Mouse (Mus musculus) hindbrain, embryonic 16.5 days (tissue): ENCODE measurements around the gene Ppp2r1b. TPM values are rescaled to one million over a fixed set of nuclear protein-coding genes. Genes with fewer than 3 reads are reported as not detected.

Source experiments
- ATAC-seq: fragments of 200-750 bp; cut with Nextera tagmentation; 2 replicates; pipeline ENCODE4 v1.8.0; 2017; ENCODE audit warnings: moderate TSS enrichment, moderate library complexity
- H3K27ac ChIP-seq: fragments of 300-500 bp; sonication (generic); 2 replicates; pipeline ENCODE4 v1.5.1; 2014; ENCODE audit warnings: low read depth, mild to moderate bottlenecking, control low read depth, low read length, moderate library complexity
- H3K27me3 ChIP-seq: fragments of 300-500 bp; sonication (generic); replicated peaks from 2 replicates; pipeline ENCODE4 v1.6.1; 2014; ENCODE audit warnings: low read length; ENCODE audit not compliant: control insufficient read depth, insufficient read depth
- H3K36me3 ChIP-seq: fragments of 300-500 bp; sonication (generic); 2 replicates; pipeline ENCODE4 v1.6.1; 2014; ENCODE audit warnings: mild to moderate bottlenecking, low read length, moderate library complexity, mixed read lengths; ENCODE audit not compliant: control insufficient read depth, insufficient read depth
- H3K4me1 ChIP-seq: fragments of 300-500 bp; sonication (generic); 2 replicates; pipeline ENCODE4 v1.6.1; 2014; ENCODE audit warnings: low read depth, low read length; ENCODE audit not compliant: control insufficient read depth, insufficient read depth
- H3K4me2 ChIP-seq: fragments of 300-500 bp; sonication (generic); 2 replicates; pipeline ENCODE4 v1.6.1; 2014; ENCODE audit warnings: mild to moderate bottlenecking, low read length, control low read depth, moderate library complexity
- H3K4me3 ChIP-seq: fragments of 300-500 bp; sonication (generic); 2 replicates; pipeline ENCODE4 v1.5.1; 2014; ENCODE audit warnings: mild to moderate bottlenecking, low read length, control low read depth, moderate library complexity
- H3K9ac ChIP-seq: fragments of 300-500 bp; sonication (generic); 2 replicates; pipeline ENCODE4 v1.6.1; 2014; ENCODE audit warnings: low read depth, mild to moderate bottlenecking, control low read depth, low read length, moderate library complexity
- H3K9me3 ChIP-seq: fragments of 300-500 bp; sonication (generic); 2 replicates; pipeline ENCODE4 v1.6.1; 2014; ENCODE audit warnings: mild to moderate bottlenecking, low read length, moderate library complexity; ENCODE audit not compliant: control insufficient read depth
- WGBS: fragments of 180-500 bp; shearing (Covaris S2); extraction: QIAGEN DNeasy Blood & Tissue Kit; methylation state at CpG from one replicate; pipeline ENCODE4 v1.1.7; 2014; 5-methylcytosine and 5-hydroxymethylcytosine counted together
- polyA plus RNA-seq: library from polyadenylated mRNA; unstranded; fragments of >200 nt; fragmentation: Nextera tagmentation; extraction: Ambion mirVana; gene quantifications from 2 replicates; pipeline ENCODE4 v1.2.1, GENCODE M21; 2015

Ppp2r1b gene
- polyA plus RNA-seq, 1 experiment from 2014 or later, result 41.1 TPM

DNA sequence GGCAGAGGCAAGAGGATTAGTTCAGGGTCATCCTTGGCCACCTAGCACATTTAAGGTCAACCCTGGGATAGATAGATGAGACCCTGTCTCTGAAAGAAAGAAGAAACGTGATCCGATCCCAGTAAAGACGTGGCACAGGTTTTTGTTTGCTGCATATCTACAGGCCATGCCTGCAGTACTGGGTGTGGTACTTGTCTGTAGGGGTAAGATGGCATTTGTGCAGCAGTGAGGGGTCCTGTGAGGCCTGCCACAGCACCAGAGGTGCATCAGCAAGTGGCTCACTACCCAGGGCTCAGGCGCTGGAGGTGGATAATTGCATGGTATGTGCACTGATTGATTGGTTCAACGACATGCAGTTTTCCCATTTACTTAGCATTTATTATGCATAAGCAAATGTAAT is 31.3 kb upstream of the Ppp2r1b start:
- Histone ChIP-seq H3K27ac (no peak overlapping the region), H3K36me3 (peaks cover 21% of the 10 kb centered on the region), H3K4me2 (no peak overlapping the region), H3K27me3 (no peaks in the 10 kb centered on the region), H3K9me3 (no peaks in the 10 kb centered on the region), H3K4me3 (no peak overlapping the region), H3K9ac (no peak overlapping the region), H3K4me1 (no peaks in the 10 kb centered on the region)
- 95% methylated on average over 5 of the region's 5 CpGs for WGBS
- no peak for ATAC-seq

DNA sequence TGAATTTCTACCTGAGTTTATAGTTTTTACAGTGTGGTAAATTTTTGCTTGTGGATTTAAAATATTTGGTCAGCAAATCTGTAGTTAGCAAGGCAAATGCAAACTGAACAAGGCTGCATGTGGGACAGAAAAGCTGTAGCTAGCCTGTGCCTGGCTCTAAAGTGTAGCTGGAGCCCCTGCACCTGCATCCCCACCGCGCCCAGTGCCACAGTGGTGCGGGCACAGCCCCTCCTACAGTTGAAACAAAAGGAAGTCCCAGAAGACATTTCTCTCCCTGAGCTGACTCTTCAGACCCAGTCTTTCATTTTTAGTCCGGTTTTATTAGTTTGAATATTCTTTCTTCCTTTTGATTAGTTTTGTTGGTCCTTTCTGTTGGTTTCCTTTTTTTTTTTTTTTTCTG is 29.4 kb upstream of the Ppp2r1b start:
- ATAC-seq, result no peak
- WGBS, result 96% methylated on average over 4 of the region's 4 CpGs
- no peaks in the 10 kb centered on the region for H3K9me3 ChIP-seq
- no peaks in the 10 kb centered on the region for H3K27me3 ChIP-seq
- H3K27ac ChIP-seq, result no peak overlapping the region
- H3K4me1 ChIP-seq, result no peaks in the 10 kb centered on the region
- H3K9ac ChIP-seq, result no peak overlapping the region
- no peak overlapping the region for H3K4me3 ChIP-seq
- peaks cover 17% of the 10 kb centered on the region for H3K36me3 ChIP-seq
- no peak overlapping the region for H3K4me2 ChIP-seq

DNA sequence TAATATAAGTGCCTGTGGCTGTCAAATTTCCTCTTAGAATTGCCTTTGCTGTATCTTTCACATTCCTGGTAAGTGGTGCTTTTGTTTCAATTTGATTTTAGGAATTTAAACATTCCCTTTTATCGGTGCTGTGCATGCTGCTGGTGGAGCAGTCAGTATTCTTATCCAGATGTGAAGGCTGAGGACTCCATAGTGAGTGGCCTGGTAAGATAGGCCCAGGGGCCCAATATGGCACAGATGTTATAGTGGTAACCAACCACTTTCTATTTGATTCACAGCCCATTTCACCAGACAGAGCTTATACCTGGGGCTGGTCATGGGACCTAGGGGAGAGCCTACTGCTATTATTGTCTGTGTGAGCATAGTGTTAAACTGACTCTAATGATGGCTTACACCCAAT is 28.6 kb upstream of the Ppp2r1b start:
- no peak overlapping the region for H3K4me3 ChIP-seq
- no peak overlapping the region for H3K9ac ChIP-seq
- H3K27me3 ChIP-seq, result no peaks in the 10 kb centered on the region
- 91% methylated on average over 1 of the region's 1 CpGs for WGBS
- H3K4me2 ChIP-seq, result no peak overlapping the region
- no peak for ATAC-seq
- H3K4me1 ChIP-seq, result no peaks in the 10 kb centered on the region
- H3K9me3 ChIP-seq, result no peaks in the 10 kb centered on the region
- H3K27ac ChIP-seq, result no peak overlapping the region
- H3K36me3 ChIP-seq, result peaks cover 15% of the 10 kb centered on the region

DNA sequence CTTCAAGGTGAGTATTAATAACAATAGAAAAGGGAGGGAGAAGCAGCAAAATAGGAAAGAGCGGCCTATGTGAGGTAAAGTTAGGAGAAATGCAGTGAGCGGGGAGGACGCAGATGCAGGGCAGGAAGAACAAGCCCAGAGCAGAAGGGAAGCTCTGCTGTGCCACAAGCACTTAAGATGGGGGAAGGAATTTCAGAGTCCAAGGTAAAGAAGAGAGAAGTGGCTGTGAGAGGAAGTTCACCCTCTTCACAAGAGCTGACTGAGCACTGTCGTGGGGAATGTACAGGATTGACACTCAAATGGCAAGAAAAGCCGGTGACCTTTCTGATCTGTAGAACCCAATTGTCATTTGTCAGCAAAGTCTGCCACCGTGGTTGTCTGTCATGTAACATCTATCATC is 27.1 kb upstream of the Ppp2r1b start:
- ATAC-seq, result no peak
- Histone ChIP-seq H3K4me2 (no peak overlapping the region), H3K27ac (no peak overlapping the region), H3K36me3 (peaks cover 21% of the 10 kb centered on the region), H3K9me3 (no peaks in the 10 kb centered on the region), H3K4me1 (no peaks in the 10 kb centered on the region), H3K27me3 (no peaks in the 10 kb centered on the region), H3K4me3 (no peak overlapping the region), H3K9ac (no peak overlapping the region)
- WGBS, result 94% methylated on average over 6 of the region's 6 CpGs

DNA sequence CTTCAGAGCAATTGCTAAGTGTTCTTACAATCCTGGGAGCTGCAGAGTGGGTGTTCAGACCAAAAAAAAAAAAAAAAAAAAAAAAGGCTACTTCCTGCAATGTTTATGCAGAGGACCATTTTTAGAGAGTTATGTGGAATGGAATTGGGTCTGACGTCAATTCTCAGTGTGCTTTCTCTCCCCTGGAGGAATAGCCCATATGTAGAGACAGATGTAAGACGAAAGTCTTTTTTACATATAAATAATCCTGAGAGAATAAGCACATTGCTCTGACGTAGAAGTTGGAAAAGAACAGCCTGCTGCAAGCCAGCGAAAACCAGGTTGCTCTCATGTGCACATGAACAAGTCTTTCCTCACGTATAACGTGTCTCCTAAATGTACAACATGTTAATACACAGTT is 25.4 kb upstream of the Ppp2r1b start:
- H3K9ac ChIP-seq, result no peak overlapping the region
- WGBS, result 86% methylated on average over 6 of the region's 6 CpGs
- no peak overlapping the region for H3K27ac ChIP-seq
- H3K4me1 ChIP-seq, result no peaks in the 10 kb centered on the region
- H3K9me3 ChIP-seq, result no peaks in the 10 kb centered on the region
- no peaks in the 10 kb centered on the region for H3K27me3 ChIP-seq
- ATAC-seq, result no peak
- H3K4me3 ChIP-seq, result no peak overlapping the region
- H3K36me3 ChIP-seq, result peaks cover 24% of the 10 kb centered on the region
- H3K4me2 ChIP-seq, result no peak overlapping the region

DNA sequence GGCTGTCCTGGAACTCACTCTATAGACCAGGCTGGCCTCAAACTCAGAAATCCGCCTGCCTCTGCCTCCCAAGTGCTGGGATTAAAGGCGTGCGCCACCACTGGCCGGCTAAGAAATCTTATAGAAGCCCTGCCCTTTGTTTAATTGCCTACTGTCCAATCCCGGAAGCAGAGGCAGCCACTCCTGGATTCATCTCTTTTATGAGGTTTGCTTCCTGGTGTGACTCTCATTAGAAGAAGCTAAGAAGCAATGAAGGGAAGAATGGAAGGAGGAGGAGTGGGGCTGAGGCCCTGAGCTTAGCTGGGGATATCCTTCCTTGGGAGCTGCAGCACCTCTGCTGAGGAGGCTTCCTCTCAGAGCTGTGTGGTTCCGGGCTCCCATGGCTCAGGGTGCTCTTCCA is 23.4 kb upstream of the Ppp2r1b start:
- Histone ChIP-seq H3K4me1 (no peaks in the 10 kb centered on the region), H3K4me2 (no peak overlapping the region), H3K9me3 (no peaks in the 10 kb centered on the region), H3K4me3 (no peak overlapping the region), H3K27me3 (no peaks in the 10 kb centered on the region), H3K9ac (no peak overlapping the region), H3K36me3 (peaks cover 21% of the 10 kb centered on the region), H3K27ac (no peak overlapping the region)
- ATAC-seq, result no peak
- WGBS, result 93% methylated on average over 6 of the region's 6 CpGs

DNA sequence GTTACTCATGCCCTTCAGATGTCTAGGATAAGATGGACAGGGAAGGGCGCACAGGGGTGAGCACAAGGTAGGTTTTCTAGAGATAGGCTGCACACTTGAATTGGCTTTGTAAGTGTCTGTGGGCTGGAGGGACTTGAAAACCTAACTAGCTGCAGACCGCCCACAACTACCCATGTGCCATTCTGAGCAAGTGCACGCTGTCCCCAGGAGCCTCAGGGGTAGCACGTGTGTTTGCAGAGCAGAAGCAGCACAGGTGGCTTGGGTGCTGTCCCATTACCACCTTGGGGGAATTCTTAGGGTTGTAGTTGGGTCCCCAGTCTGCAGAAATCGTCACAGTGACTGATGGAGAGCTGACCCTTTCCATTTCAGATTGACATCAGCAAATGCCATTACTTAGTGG is 22.9 kb upstream of the Ppp2r1b start:
- no peaks in the 10 kb centered on the region for H3K27me3 ChIP-seq
- ATAC-seq, result no peak
- H3K4me2 ChIP-seq, result no peak overlapping the region
- no peaks in the 10 kb centered on the region for H3K9me3 ChIP-seq
- no peak overlapping the region for H3K27ac ChIP-seq
- WGBS, result 93% methylated on average over 5 of the region's 5 CpGs
- no peak overlapping the region for H3K4me3 ChIP-seq
- H3K36me3 ChIP-seq, result peaks cover 16% of the 10 kb centered on the region
- H3K4me1 ChIP-seq, result no peaks in the 10 kb centered on the region
- H3K9ac ChIP-seq, result no peak overlapping the region

DNA sequence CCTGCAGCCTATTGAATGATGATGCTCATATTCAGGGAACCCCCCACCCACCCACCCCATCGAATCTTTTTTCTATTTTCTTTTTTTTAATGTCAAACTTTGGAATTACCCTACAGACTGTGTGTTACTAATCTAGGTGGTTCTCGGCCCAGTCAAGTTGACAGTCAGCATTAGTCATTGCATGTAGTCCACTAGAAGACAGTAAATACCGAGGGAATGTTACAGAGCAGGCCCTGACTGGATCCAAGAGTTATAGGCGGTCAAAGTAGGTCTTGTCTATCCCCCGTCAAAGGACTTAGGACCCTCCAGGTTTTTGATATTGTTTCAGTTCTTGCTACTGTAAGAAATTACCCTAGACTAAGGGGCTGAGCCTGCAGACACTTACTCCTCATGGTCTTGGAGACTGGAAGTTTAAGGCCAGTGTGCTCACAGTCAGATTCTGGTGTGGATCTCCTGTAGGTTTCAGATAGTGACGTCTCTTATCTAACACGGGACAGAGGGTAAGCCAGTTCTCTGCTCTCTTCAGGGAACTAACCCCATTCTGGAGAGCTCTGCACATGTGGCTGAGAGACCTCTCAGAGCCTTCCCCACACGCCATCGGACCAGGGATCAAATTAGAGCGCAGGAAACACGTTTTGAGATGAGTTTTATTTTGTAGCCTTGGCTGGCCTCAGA is 21.2 kb upstream of the Ppp2r1b start:
- no peak overlapping the region for H3K9ac ChIP-seq
- no peak overlapping the region for H3K4me2 ChIP-seq
- no peaks in the 10 kb centered on the region for H3K9me3 ChIP-seq
- peaks cover 13% of the 10 kb centered on the region for H3K36me3 ChIP-seq
- no peaks in the 10 kb centered on the region for H3K27me3 ChIP-seq
- H3K4me3 ChIP-seq, result no peak overlapping the region
- ATAC-seq, result no peak
- 93% methylated on average over 11 of the region's 11 CpGs for WGBS
- H3K4me1 ChIP-seq, result no peaks in the 10 kb centered on the region
- no peak overlapping the region for H3K27ac ChIP-seq

DNA sequence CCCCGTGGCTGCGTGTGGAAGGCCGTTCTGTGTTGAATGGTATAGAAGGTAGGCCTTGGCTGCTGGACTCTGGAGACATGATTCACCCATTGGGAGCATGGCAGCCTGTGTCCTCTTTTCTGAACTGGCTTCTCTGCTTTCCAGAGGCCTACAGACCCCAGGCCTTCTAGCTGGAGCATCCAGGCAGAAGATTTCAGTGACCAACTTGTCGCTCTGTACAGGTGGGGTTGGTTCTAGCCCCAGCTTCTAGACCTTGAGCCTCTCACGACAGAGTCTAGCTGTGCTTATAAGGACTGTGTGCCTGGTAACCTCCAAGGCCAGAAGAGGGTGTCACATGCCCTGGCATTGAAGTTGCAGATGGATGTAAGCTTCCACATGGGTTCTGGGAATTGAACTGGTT is 13.6 kb upstream of the Ppp2r1b start:
- Histone ChIP-seq H3K9me3 (no peaks in the 10 kb centered on the region), H3K4me1 (no peaks in the 10 kb centered on the region), H3K27ac (no peak overlapping the region), H3K4me3 (no peak overlapping the region), H3K27me3 (no peaks in the 10 kb centered on the region), H3K9ac (no peak overlapping the region), H3K4me2 (no peak overlapping the region), H3K36me3 (peaks cover 9% of the 10 kb centered on the region)
- 93% methylated on average over 5 of the region's 5 CpGs for WGBS
- ATAC-seq, result no peak

DNA sequence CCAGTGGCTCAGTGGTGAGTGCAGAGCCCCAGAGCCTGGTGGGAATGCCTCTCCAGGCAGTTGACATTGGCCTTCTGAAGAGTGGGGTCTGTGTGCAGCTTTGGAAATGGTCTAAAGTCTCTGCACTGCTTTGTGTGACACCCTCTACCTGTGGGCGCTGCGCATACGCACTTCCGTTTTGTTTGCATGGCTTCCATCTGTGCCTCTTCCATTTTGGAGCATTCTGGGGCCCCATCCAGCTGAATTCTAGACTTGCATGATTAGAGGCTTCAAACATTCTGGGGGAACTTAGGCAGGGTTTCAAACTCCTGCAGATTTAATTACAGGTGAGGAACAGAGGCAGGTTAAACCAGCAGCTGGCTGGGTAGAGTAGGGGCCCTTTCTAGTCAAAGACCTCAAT is 12.9 kb upstream of the Ppp2r1b start:
- Histone ChIP-seq H3K27me3 (no peaks in the 10 kb centered on the region), H3K4me2 (no peak overlapping the region), H3K9me3 (no peaks in the 10 kb centered on the region), H3K4me1 (no peaks in the 10 kb centered on the region), H3K9ac (no peak overlapping the region), H3K4me3 (no peak overlapping the region), H3K27ac (no peak overlapping the region), H3K36me3 (peaks cover 9% of the 10 kb centered on the region)
- no peak for ATAC-seq
- 97% methylated on average over 4 of the region's 4 CpGs for WGBS
